ENCODE assay signal across 8 mouse cellular contexts in genomic region chr13:28418936-28419681, GRCm38 (mm10).
DNase-seq lines count a peak whose midpoint lies in the region; ATAC-seq and TF ChIP-seq lines count a peak whose summit lies in the region.

No protein-coding gene starts in this region.

- H3K27me3 ChIP-seq in lung, embryonic 14.5 days (ENCODE audit: insufficient read depth, low read length) = no peaks in the 10 kb centered on the region
- no peaks in the 10 kb centered on the region for H3K27me3 ChIP-seq in embryonic facial prominence, embryonic 15.5 days
- H3K27me3 ChIP-seq in hindbrain, embryonic 14.5 days (ENCODE audit: control insufficient read depth, insufficient read depth, low read length) = no peaks in the 10 kb centered on the region
- no peaks in the 10 kb centered on the region for H3K27me3 ChIP-seq in limb, embryonic 15.5 days

- H3K4me2 ChIP-seq in lung, embryonic 14.5 days = peak overlapping the region; percentile 60
- peak overlapping the region; percentile 53 for H3K4me2 ChIP-seq in embryonic facial prominence, embryonic 15.5 days (replicated peaks)
- peak overlapping the region; percentile 65 for H3K4me2 ChIP-seq in hindbrain, embryonic 14.5 days (replicated peaks)
- peak overlapping the region; percentile 41 for H3K4me2 ChIP-seq in limb, embryonic 15.5 days

- no peak for ATAC-seq in lung, embryonic 14.5 days (ENCODE audit: insufficient read depth)
- no peak for ATAC-seq in embryonic facial prominence, embryonic 15.5 days (ENCODE audit: insufficient number of reproducible peaks, low FRiP score, low TSS enrichment, low read depth)
- no peak for ATAC-seq in hindbrain, embryonic 14.5 days (ENCODE audit: low FRiP score)
- ATAC-seq in limb, embryonic 15.5 days (ENCODE audit: insufficient number of reproducible peaks, low FRiP score, low TSS enrichment, low read depth) = no peak

- H3K36me3 ChIP-seq in lung, embryonic 14.5 days (ENCODE audit: insufficient read depth) = no peaks in the 10 kb centered on the region
- H3K36me3 ChIP-seq in embryonic facial prominence, embryonic 15.5 days = no peaks in the 10 kb centered on the region
- no peaks in the 10 kb centered on the region for H3K36me3 ChIP-seq in hindbrain, embryonic 14.5 days (replicated peaks; ENCODE audit: control insufficient read depth, insufficient read depth)
- no peaks in the 10 kb centered on the region for H3K36me3 ChIP-seq in limb, embryonic 15.5 days

- peak overlapping the region; percentile 96 for H3K27ac ChIP-seq in lung, embryonic 14.5 days (ENCODE audit: low read depth)
- H3K27ac ChIP-seq in embryonic facial prominence, embryonic 15.5 days (replicated peaks) = peak overlapping the region; percentile 94
- H3K27ac ChIP-seq in hindbrain, embryonic 14.5 days = peak overlapping the region; percentile 97
- H3K27ac ChIP-seq in limb, embryonic 15.5 days = peak overlapping the region; percentile 94

- H3K4me3 ChIP-seq in lung, embryonic 14.5 days (ENCODE audit: low read depth, low read length) = no peak overlapping the region
- H3K4me3 ChIP-seq in embryonic facial prominence, embryonic 15.5 days (replicated peaks) = peak overlapping the region; percentile 25
- peak overlapping the region; percentile 34 for H3K4me3 ChIP-seq in hindbrain, embryonic 14.5 days (replicated peaks; ENCODE audit: low read length)
- H3K4me3 ChIP-seq in limb, embryonic 15.5 days = no peak overlapping the region

- peaks cover 35% of the 10 kb centered on the region for H3K4me1 ChIP-seq in lung, embryonic 14.5 days (ENCODE audit: insufficient read depth)
- peaks cover 33% of the 10 kb centered on the region for H3K4me1 ChIP-seq in embryonic facial prominence, embryonic 15.5 days
- peaks cover 63% of the 10 kb centered on the region for H3K4me1 ChIP-seq in hindbrain, embryonic 14.5 days (replicated peaks; ENCODE audit: control insufficient read depth, insufficient read depth, low read length)
- peaks cover 44% of the 10 kb centered on the region for H3K4me1 ChIP-seq in limb, embryonic 15.5 days

- H3K9me3 ChIP-seq in lung, embryonic 14.5 days (ENCODE audit: low read depth, low read length) = no peaks in the 10 kb centered on the region
- no peaks in the 10 kb centered on the region for H3K9me3 ChIP-seq in embryonic facial prominence, embryonic 15.5 days (replicated peaks)
- no peaks in the 10 kb centered on the region for H3K9me3 ChIP-seq in hindbrain, embryonic 14.5 days (ENCODE audit: control insufficient read depth, low read length)
- H3K9me3 ChIP-seq in limb, embryonic 15.5 days = no peaks in the 10 kb centered on the region

- no peak for TF ChIP-seq CTCF in lung, embryonic 14.5 days (IDR thresholded peaks at IDR 0.05; ENCODE audit: low read depth)

- 79% methylated on average over 17 of the region's 17 CpGs for WGBS in lung, embryonic 14.5 days
- 75% methylated on average over 17 of the region's 17 CpGs for WGBS in embryonic facial prominence, embryonic 15.5 days
- 78% methylated on average over 17 of the region's 17 CpGs for WGBS in hindbrain, embryonic 14.5 days
- 84% methylated on average over 17 of the region's 17 CpGs for WGBS in limb, embryonic 15.5 days

- peak overlapping the region; percentile 11; the same call in 1 of the 2 replicates for H3K9ac ChIP-seq in lung, embryonic 14.5 days
- H3K9ac ChIP-seq in embryonic facial prominence, embryonic 15.5 days = no peak overlapping the region
- H3K9ac ChIP-seq in hindbrain, embryonic 14.5 days = peak overlapping the region; percentile 79
- H3K9ac ChIP-seq in limb, embryonic 15.5 days = no peak overlapping the region

- no peak for DNase-seq in lung, embryonic 14.5 days
- DNase-seq in lung, postnatal 10 days = no peak
- no peak for DNase-seq in hindbrain, embryonic 14.5 days (ENCODE audit: low spot score)
- peak; percentile 22 for DNase-seq in telencephalon, adult 2 months (ENCODE audit: low read depth, low spot score)
- DNase-seq in spleen, adult 12 weeks (ENCODE audit: low spot score) = no peak
- DNase-seq in ovary, adult 18-20 months (ENCODE audit: low spot score) = no peak

Comparison
In these comparisons a context has a peak if more than half of its experiments do, and no peak if none do; other contexts are left out.
1. H3K4me3 ChIP-seq: peak in embryonic facial prominence, embryonic 15.5 days (single experiment) and hindbrain, embryonic 14.5 days (single experiment); none in lung, embryonic 14.5 days (single experiment) and limb, embryonic 15.5 days (single experiment).
2. H3K9ac ChIP-seq: peak in lung, embryonic 14.5 days (single experiment) and hindbrain, embryonic 14.5 days (single experiment); none in embryonic facial prominence, embryonic 15.5 days (single experiment) and limb, embryonic 15.5 days (single experiment).
3. Peak in every context shown above with its lines, with median percentiles within 50 percentile points of each other: H3K27ac ChIP-seq and H3K4me2 ChIP-seq.